Mouse (Mus musculus): ENCODE data around the gene Itgb5.

The Itgb5 gene

GRCm38 (mm10) chr16:33832057-33832456 lies 2.6 kb downstream of the Itgb5 start:
- no peak for DNase-seq (ENCODE audit: low spot score)

- DNase-seq (ENCODE audit: low spot score): peak; percentile 68
Measured at GRCm38 (mm10) chr16:33832728-33833428, 3.4 kb downstream of the Itgb5 start.

GRCm38 (mm10) chr16:33833429-33833753 lies 3.9 kb downstream of the Itgb5 start:
- no peak for DNase-seq (ENCODE audit: low spot score)

GRCm38 (mm10) chr16:33833781-33834482 lies 4.5 kb downstream of the Itgb5 start:
- peak; percentile 87 for DNase-seq (ENCODE audit: low spot score)

- no peak for DNase-seq (ENCODE audit: low spot score)
Measured at GRCm38 (mm10) chr16:33836676-33837075, 7.2 kb downstream of the Itgb5 start.

GRCm38 (mm10) chr16:33837191-33837590 lies 7.7 kb downstream of the Itgb5 start:
- no peak for DNase-seq (ENCODE audit: low spot score)

- no peak for DNase-seq (ENCODE audit: low spot score)
Measured at GRCm38 (mm10) chr16:33840616-33841015, 11.2 kb downstream of the Itgb5 start.

- DNase-seq (ENCODE audit: low spot score): peak; percentile 36
Measured at GRCm38 (mm10) chr16:33842081-33842880, 12.8 kb downstream of the Itgb5 start.

GRCm38 (mm10) chr16:33844150-33844611 lies 14.7 kb downstream of the Itgb5 start:
- no peak for DNase-seq (ENCODE audit: low spot score)

- no peak for DNase-seq (ENCODE audit: low spot score)
Measured at GRCm38 (mm10) chr16:33844866-33845265, 15.4 kb downstream of the Itgb5 start.

GRCm38 (mm10) chr16:33853271-33853670 lies 23.8 kb downstream of the Itgb5 start:
- DNase-seq (ENCODE audit: low spot score): no peak

GRCm38 (mm10) chr16:33858766-33859165 lies 29.3 kb downstream of the Itgb5 start:
- no peak for DNase-seq (ENCODE audit: low spot score)

- no peak for DNase-seq (ENCODE audit: low spot score)
Measured at GRCm38 (mm10) chr16:33859380-33859779, 29.9 kb downstream of the Itgb5 start.

GRCm38 (mm10) chr16:33859988-33860700 lies 30.7 kb downstream of the Itgb5 start:
- DNase-seq (ENCODE audit: low spot score): peak; percentile 54

- no peak for DNase-seq (ENCODE audit: low spot score)
Measured at GRCm38 (mm10) chr16:33862406-33862805, 32.9 kb downstream of the Itgb5 start.

- DNase-seq (ENCODE audit: low spot score): no peak
Measured at GRCm38 (mm10) chr16:33863208-33863751, 33.8 kb downstream of the Itgb5 start.

- DNase-seq (ENCODE audit: low spot score): no peak
Measured at GRCm38 (mm10) chr16:33870224-33870785, 40.8 kb downstream of the Itgb5 start.

- no peak for DNase-seq (ENCODE audit: low spot score)
Measured at GRCm38 (mm10) chr16:33870988-33871758, 41.7 kb downstream of the Itgb5 start.

GRCm38 (mm10) chr16:33871865-33872443 lies 42.5 kb downstream of the Itgb5 start:
- no peak for DNase-seq (ENCODE audit: low spot score)

GRCm38 (mm10) chr16:33873282-33873681 lies 43.8 kb downstream of the Itgb5 start:
- no peak for DNase-seq (ENCODE audit: low spot score)
